Mouse (Mus musculus) lung, embryonic 16.5 days (tissue): Measurements from ENCODE around the gene Ctnna3. TPM values are rescaled to one million over a fixed set of nuclear protein-coding genes. Genes with fewer than 3 reads are reported as not detected.

Experiments used
- ATAC-seq: fragments of 200-750 bp; cut with Nextera tagmentation; 2 replicates; pipeline ENCODE4 v1.8.0; 2017; ENCODE audit warnings: low read depth, mild to moderate bottlenecking, moderate library complexity
- H3K27ac ChIP-seq: fragments of 300-500 bp; sonication (generic); 2 replicates; pipeline ENCODE4 v1.5.1; 2014; ENCODE audit warnings: mild to moderate bottlenecking, control low read depth, low read length
- H3K27me3 ChIP-seq: fragments of 300-500 bp; sonication (generic); 2 replicates; pipeline ENCODE4 v1.6.1; 2014; ENCODE audit warnings: low read depth, low read length, mixed read lengths; ENCODE audit not compliant: control insufficient read depth, insufficient read depth
- H3K36me3 ChIP-seq: fragments of 300-500 bp; sonication (generic); 2 replicates; pipeline ENCODE4 v1.6.1; 2014; ENCODE audit warnings: low read length; ENCODE audit not compliant: control insufficient read depth, insufficient read depth
- H3K4me1 ChIP-seq: fragments of 300-500 bp; sonication (generic); replicated peaks from 2 replicates; pipeline ENCODE4 v1.6.1; 2014; ENCODE audit warnings: low read length, mixed read lengths; ENCODE audit not compliant: control insufficient read depth, insufficient read depth
- H3K4me2 ChIP-seq: fragments of 300-500 bp; sonication (generic); 2 replicates; pipeline ENCODE4 v1.6.1; 2014; ENCODE audit warnings: low read depth, low read length, control low read depth
- H3K4me3 ChIP-seq: fragments of 300-500 bp; sonication (generic); 2 replicates; pipeline ENCODE4 v1.5.1; 2014; ENCODE audit warnings: mild to moderate bottlenecking, low read length, control low read depth
- H3K9ac ChIP-seq: fragments of 300-500 bp; sonication (generic); 2 replicates; pipeline ENCODE4 v1.6.1; 2014; ENCODE audit warnings: low read length, control low read depth
- H3K9me3 ChIP-seq: fragments of 300-500 bp; sonication (generic); 2 replicates; pipeline ENCODE4 v1.6.1; 2016; ENCODE audit warnings: low read length; ENCODE audit not compliant: control insufficient read depth
- WGBS: fragments of 180-500 bp; shearing (Covaris S2); extraction: QIAGEN DNeasy Blood & Tissue Kit; methylation state at CpG from one replicate; pipeline ENCODE4 v1.1.7; 2014; 5-methylcytosine and 5-hydroxymethylcytosine counted together
- polyA plus RNA-seq: library from polyadenylated mRNA; unstranded; fragments of >200 nt; fragmentation: Nextera tagmentation; extraction: Ambion mirVana; gene quantifications from 2 replicates; pipeline ENCODE4 v1.2.1, GENCODE M21; 2015

Ctnna3 gene
- polyA plus RNA-seq, 1 experiment from 2014 or later = 0.99 TPM

GRCm38 (mm10) chr10:63786390-63786789 lies 356.5 kb downstream of the Ctnna3 start:
- H3K27ac ChIP-seq = no peak overlapping the region
- H3K9ac ChIP-seq = no peak overlapping the region
- H3K4me1 ChIP-seq = no peaks in the 10 kb centered on the region
- no peaks in the 10 kb centered on the region for H3K9me3 ChIP-seq
- no peak overlapping the region for H3K4me2 ChIP-seq
- ATAC-seq = no peak
- no peak overlapping the region for H3K4me3 ChIP-seq
- no peaks in the 10 kb centered on the region for H3K36me3 ChIP-seq
- no peaks in the 10 kb centered on the region for H3K27me3 ChIP-seq
- WGBS = 81% methylated on average over 7 of the region's 7 CpGs

GRCm38 (mm10) chr10:63803909-63804308 lies 374.0 kb downstream of the Ctnna3 start:
- ATAC-seq = no peak
- no peaks in the 10 kb centered on the region for H3K9me3 ChIP-seq
- no peak overlapping the region for H3K4me2 ChIP-seq
- H3K4me3 ChIP-seq = no peak overlapping the region
- H3K9ac ChIP-seq = no peak overlapping the region
- H3K36me3 ChIP-seq = no peaks in the 10 kb centered on the region
- no peak overlapping the region for H3K27ac ChIP-seq
- no peaks in the 10 kb centered on the region for H3K4me1 ChIP-seq
- no peaks in the 10 kb centered on the region for H3K27me3 ChIP-seq
- 81% methylated on average over 6 of the region's 6 CpGs for WGBS

- no peaks in the 10 kb centered on the region for H3K9me3 ChIP-seq
- H3K4me2 ChIP-seq = no peak overlapping the region
- H3K4me1 ChIP-seq = no peaks in the 10 kb centered on the region
- no peak overlapping the region for H3K9ac ChIP-seq
- H3K27ac ChIP-seq = no peak overlapping the region
- H3K27me3 ChIP-seq = no peaks in the 10 kb centered on the region
- no peak overlapping the region for H3K4me3 ChIP-seq
- no peak for ATAC-seq
- no peaks in the 10 kb centered on the region for H3K36me3 ChIP-seq
- WGBS = 82% methylated on average over 6 of the region's 6 CpGs
Observed at GRCm38 (mm10) chr10:63805551-63805950, 375.7 kb downstream of the Ctnna3 start.

GRCm38 (mm10) chr10:63806254-63806653 lies 376.4 kb downstream of the Ctnna3 start:
- peak; percentile 71; the same call in 1 of the 2 replicates for ATAC-seq
- Histone ChIP-seq H3K4me1 (no peaks in the 10 kb centered on the region), H3K27me3 (no peaks in the 10 kb centered on the region), H3K4me2 (no peak overlapping the region), H3K9me3 (no peaks in the 10 kb centered on the region), H3K9ac (no peak overlapping the region), H3K4me3 (no peak overlapping the region), H3K27ac (no peak overlapping the region), H3K36me3 (no peaks in the 10 kb centered on the region)
- 54% methylated on average over 1 of the region's 1 CpGs for WGBS

GRCm38 (mm10) chr10:63810043-63810617 lies 380.2 kb downstream of the Ctnna3 start:
- H3K9ac ChIP-seq = no peak overlapping the region
- no peak overlapping the region for H3K4me2 ChIP-seq
- WGBS = 13% methylated on average over 9 of the region's 9 CpGs
- no peaks in the 10 kb centered on the region for H3K9me3 ChIP-seq
- no peak overlapping the region for H3K4me3 ChIP-seq
- no peaks in the 10 kb centered on the region for H3K36me3 ChIP-seq
- no peaks in the 10 kb centered on the region for H3K27me3 ChIP-seq
- no peak for ATAC-seq
- H3K27ac ChIP-seq = no peak overlapping the region
- H3K4me1 ChIP-seq = no peaks in the 10 kb centered on the region

GRCm38 (mm10) chr10:63839011-63839410 lies 409.1 kb downstream of the Ctnna3 start:
- no peaks in the 10 kb centered on the region for H3K36me3 ChIP-seq
- no peaks in the 10 kb centered on the region for H3K27me3 ChIP-seq
- no peak overlapping the region for H3K4me3 ChIP-seq
- ATAC-seq = no peak
- H3K4me1 ChIP-seq = no peaks in the 10 kb centered on the region
- H3K4me2 ChIP-seq = no peak overlapping the region
- H3K9ac ChIP-seq = no peak overlapping the region
- peaks cover 2% of the 10 kb centered on the region; the same call in 1 of the 2 replicates for H3K9me3 ChIP-seq
- 70% methylated on average over 4 of the region's 4 CpGs for WGBS
- H3K27ac ChIP-seq = no peak overlapping the region

GRCm38 (mm10) chr10:63851946-63852345 lies 422.0 kb downstream of the Ctnna3 start:
- ATAC-seq = no peak
- Histone ChIP-seq H3K4me1 (no peaks in the 10 kb centered on the region), H3K36me3 (no peaks in the 10 kb centered on the region), H3K4me2 (no peak overlapping the region), H3K9ac (no peak overlapping the region), H3K27me3 (no peaks in the 10 kb centered on the region), H3K4me3 (no peak overlapping the region), H3K27ac (no peak overlapping the region), H3K9me3 (no peaks in the 10 kb centered on the region)
- WGBS = 46% methylated on average over 4 of the region's 4 CpGs

GRCm38 (mm10) chr10:63869123-63869522 lies 439.2 kb downstream of the Ctnna3 start:
- H3K27ac ChIP-seq = no peak overlapping the region
- no peak overlapping the region for H3K9ac ChIP-seq
- no peaks in the 10 kb centered on the region for H3K27me3 ChIP-seq
- no peaks in the 10 kb centered on the region for H3K4me1 ChIP-seq
- H3K4me2 ChIP-seq = no peak overlapping the region
- H3K36me3 ChIP-seq = no peaks in the 10 kb centered on the region
- no peak overlapping the region for H3K4me3 ChIP-seq
- WGBS = 61% methylated on average over 7 of the region's 7 CpGs
- ATAC-seq = no peak
- H3K9me3 ChIP-seq = no peaks in the 10 kb centered on the region

GRCm38 (mm10) chr10:63880462-63880903 lies 450.6 kb downstream of the Ctnna3 start:
- H3K27me3 ChIP-seq = no peaks in the 10 kb centered on the region
- no peaks in the 10 kb centered on the region for H3K9me3 ChIP-seq
- 0 out of 2 replicates have a peak, but pooled peaks cover 3% of the 10 kb centered on the region for H3K4me1 ChIP-seq
- H3K27ac ChIP-seq = peak overlapping the region; percentile 80
- peak; percentile 94 for ATAC-seq
- H3K4me3 ChIP-seq = no peak overlapping the region
- H3K36me3 ChIP-seq = no peaks in the 10 kb centered on the region
- H3K4me2 ChIP-seq = no peak overlapping the region
- WGBS = 65% methylated on average over 5 of the region's 5 CpGs
- no peak overlapping the region for H3K9ac ChIP-seq
